Mouse (Mus musculus) cerebellum, adult (tissue): ENCODE measurements at regions not wholly inside any gene's neighbourhood (a gene's known extent, or its start where the extent isn't known, plus 50 kb on each side); places are given as distances from the start of the nearest gene placed in this dataset.

Experiments
- ATAC-seq: cut with Nextera tagmentation; 2 replicates; pipeline ENCODE4 v1.9.2; 2017; ENCODE audit warnings: mild to moderate bottlenecking, moderate library complexity, mixed read lengths; ENCODE audit not compliant: insufficient number of reproducible peaks, low FRiP score, low TSS enrichment

GRCm38 (mm10) chr17:45341573-45341972 is 92.0 kb downstream of the Cdc5l start:
- no peak for ATAC-seq

DNA sequence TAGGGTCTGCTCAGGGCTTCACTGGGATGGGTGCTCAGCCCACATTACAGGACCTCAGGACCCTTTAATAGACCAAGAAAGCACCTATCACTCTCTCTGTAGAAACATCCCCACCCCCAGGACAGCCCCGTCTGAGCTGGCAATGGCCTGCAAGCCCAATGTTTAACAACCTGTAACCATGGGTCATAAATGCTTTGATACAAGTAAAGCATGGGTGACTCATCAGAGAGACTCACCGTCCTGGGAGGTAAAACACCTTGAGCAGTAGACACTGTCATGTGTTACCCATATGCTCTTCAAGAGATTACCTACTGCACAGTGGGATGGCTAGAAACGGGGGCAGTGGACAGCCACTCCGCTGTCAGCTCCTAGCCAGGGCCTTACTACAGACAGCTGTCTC is 92.7 kb downstream of the Cdc5l start:
- ATAC-seq = no peak

DNA sequence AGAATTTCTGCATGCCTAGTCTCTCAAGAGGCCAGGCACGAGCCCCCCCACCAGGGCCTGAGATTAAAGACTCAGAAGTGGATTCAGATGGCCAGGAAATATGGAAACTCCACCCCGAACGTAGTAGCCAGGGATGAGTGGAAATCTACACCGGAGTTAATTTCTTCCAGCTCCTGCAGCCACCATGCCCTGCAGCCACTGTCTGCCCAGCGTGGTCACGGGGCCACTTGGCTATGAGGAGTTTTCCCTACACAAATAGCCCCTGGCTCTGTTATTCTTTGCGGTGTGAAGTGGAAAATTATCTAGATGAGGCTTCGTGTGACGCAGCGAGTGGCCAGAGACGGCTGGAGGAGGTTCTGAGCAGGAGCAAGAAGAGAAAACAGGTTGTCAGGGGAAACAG is 94.3 kb downstream of the Cdc5l start:
- ATAC-seq = no peak

DNA sequence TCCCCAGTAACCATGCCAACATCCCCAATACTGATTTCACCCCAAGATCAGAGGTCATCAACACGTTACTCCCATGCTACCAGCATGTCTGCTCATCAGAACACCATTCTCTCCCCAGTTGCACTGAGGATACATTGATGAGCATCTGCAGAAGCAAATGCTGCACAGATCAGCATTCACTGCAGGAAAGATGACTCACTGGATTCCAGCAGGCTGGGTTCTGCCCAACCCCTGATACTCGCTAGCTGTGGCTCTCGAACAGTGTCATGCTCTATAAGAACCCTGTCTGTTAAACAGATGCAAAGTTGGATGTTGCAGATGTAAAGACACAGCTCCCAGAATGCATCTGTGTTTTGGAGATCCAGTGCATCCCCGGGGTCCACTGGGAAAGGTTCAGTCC is 95.5 kb downstream of the Cdc5l start:
- no peak for ATAC-seq

GRCm38 (mm10) chr17:45335586-45336151 is 97.9 kb downstream of the Cdc5l start:
- ATAC-seq = no peak

GRCm38 (mm10) chr17:45334732-45335381 is 98.7 kb downstream of the Cdc5l start:
- no peak for ATAC-seq

GRCm38 (mm10) chr17:45332321-45332720 is 101.2 kb downstream of the Cdc5l start:
- no peak for ATAC-seq

DNA sequence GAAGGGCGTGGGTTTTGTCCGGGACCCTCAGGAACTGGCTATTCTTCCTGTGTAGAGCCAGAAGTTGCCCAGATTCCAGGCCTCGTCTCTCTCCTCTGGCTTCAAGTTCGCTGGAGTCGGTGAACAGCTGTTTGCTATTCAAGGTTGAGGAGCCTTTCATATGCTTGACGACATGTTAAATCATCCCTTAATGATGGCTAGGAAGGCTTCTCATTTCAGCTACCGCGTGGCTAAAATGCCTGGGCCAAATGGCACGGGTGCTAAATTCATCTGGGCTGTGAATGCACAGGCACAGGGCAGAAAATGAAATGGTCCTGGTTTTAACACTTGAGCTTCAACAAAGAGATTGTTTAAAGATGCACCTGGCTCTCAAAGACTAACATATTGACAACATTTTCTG is 104.3 kb downstream of the Cdc5l start:
- ATAC-seq = no peak

DNA sequence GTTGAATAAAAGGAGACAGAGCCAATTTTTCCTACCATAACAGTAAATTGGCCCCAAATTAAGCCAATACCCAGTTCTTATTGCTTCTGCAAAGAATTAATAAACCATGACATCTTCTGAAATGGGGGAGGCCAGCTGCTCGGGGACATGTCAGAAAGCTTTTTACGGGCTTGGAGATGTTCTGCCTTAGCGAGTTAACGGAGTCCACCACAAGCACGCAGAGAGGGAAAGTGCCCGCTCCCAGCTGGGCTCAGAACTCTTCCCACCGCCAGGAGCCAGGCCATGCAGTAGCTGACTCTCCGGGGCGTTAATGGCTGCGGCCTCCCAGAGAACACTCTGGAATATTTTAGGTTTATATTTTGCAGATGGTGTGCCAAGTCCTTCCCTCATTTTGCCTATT is 106.8 kb downstream of the Cdc5l start:
- no peak for ATAC-seq

DNA sequence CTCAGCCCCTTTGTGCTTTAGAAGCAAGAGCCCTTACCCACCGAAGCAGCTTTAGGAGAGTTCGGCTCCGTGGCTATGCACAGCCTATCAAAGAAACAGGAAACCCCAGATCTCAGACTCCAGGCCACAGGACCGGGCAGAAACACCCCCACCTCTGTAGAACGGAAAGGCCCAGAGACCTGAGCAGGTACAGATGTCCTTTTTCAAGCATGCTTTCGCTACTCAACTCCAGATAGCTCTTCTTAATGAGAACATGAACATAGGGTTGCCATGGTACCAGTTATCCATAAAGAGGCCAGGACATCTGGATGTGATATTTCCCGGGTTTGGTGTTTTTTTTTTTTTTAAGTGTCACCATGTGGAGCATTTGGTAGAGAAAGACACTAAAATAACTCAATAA is 107.4 kb downstream of the Cdc5l start:
- no peak for ATAC-seq

DNA sequence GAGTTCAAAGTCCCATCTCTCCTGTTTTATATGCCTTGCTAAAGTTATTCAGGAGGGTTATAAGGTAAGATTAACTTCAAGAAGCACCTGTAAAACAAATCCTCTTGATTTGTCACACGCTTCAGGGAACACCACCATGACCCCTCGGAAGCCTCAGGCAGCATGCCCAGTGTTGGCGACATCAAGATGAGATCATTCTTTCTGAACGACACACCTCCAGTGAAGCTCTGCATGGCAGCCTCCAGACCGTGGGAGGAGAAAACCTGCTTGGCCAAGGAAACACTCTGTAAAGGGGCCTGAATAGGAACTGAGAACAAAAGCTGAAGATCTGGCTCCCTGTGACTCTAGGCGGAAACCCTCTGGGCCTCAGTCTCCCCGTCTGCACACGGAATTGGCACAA is 110.7 kb downstream of the Cdc5l start:
- no peak for ATAC-seq

DNA sequence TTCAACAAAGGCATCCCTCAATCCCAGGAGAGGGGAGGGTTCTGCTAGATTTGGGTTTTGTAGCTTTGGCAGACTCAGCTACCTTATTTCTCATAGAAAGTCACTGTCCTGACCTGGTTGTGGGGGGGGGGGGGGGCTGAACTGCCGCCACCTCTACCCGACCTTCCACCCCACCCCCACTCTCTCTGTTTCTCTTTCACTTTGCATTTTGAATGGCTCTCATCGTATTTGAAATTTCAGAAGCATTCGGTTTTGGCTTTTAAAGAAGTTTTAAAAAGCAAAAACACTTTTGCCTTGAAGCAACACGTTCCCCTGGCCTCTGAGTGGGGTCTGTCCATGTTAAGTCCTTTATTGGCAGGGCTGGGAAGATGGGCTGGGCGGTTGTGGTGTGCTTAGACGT is 113.5 kb downstream of the Cdc5l start:
- no peak for ATAC-seq

- no peak for ATAC-seq
These were observed 115.1 kb downstream of the Cdc5l start for GRCm38 (mm10) chr17:45318211-45319076.

- peak; percentile 94 for ATAC-seq
These were observed 120.8 kb downstream of the Cdc5l start for GRCm38 (mm10) chr17:45312510-45313266.

- no peak for ATAC-seq
These were observed 127.0 kb downstream of the Cdc5l start for GRCm38 (mm10) chr17:45306506-45306905.

DNA sequence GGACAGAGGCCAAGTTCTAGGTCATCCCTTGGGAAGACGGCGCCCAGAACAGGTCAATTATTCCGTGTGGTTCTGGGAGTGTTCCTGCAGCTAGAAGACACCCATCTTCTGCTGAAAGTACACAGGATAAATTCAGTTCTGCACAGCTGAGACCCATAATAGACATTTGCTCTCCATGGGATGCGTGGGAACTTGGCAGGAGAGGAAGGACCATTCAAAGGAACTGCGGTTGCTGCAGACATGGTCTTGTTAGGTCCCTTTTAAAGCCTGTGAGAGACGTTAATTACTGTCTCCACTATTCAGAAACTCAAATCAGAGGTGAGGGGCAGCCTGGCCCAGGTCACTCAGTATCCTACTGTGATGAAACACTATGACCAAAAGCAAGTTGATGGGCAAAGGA is 130.4 kb downstream of the Cdc5l start:
- ATAC-seq = no peak

DNA sequence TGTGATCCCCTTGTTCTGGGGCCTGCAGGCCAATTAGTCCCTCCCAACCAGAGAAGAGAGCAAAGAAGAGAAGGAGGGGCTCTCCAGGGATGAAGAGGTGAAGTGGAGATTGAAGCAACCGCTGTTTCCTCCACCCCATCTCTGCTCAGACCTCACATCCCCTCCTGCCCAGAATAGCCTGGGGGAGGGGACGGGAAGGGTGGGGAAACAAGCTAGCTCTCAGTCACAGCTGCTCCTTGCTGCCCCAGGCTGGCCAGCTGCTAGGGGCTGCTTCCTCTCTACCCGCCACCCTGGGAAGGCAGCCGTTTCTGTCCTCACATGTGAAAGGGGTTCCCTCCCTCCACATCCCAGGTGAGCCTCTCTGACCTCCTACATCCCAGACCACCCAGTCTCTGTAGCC is 135.2 kb downstream of the Cdc5l start:
- no peak for ATAC-seq

- no peak for ATAC-seq
These were observed 135.7 kb downstream of the Cdc5l start for GRCm38 (mm10) chr17:45297860-45298259.

DNA sequence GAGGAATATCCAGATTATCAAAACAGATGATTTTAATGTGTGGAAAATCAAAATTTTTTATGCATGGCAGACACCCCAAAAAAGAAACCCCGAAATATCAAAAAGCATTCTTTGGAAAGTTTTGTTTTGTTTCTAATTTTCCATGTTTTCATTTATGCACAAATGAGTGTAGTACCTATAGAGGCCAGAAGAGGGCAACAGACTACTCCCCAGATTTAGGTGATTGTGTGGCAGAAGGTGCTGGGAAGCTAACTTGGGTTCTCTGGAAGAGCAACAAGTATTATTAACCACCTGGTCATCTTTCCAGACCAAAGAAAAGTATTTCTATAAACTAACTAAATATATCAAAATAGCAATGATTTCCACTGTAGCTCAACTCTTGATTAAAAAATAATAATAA is 137.2 kb downstream of the Cdc5l start:
- ATAC-seq = no peak

- no peak for ATAC-seq
These were observed 138.7 kb downstream of the Cdc5l start for GRCm38 (mm10) chr17:45294886-45295285.
